Mouse (Mus musculus): ENCODE results near the gene Ccdc88b. TPM values are rescaled to one million over a fixed set of nuclear protein-coding genes. Genes with fewer than 3 reads are reported as not detected.
A peak's percentile ranks its signal among the peaks of the same experiment; 100 is the strongest.

Gene Ccdc88b
- total and polyA plus RNA-seq, 2 experiments from 2014 or later, result 0.86 to 1.9 TPM

DNA sequence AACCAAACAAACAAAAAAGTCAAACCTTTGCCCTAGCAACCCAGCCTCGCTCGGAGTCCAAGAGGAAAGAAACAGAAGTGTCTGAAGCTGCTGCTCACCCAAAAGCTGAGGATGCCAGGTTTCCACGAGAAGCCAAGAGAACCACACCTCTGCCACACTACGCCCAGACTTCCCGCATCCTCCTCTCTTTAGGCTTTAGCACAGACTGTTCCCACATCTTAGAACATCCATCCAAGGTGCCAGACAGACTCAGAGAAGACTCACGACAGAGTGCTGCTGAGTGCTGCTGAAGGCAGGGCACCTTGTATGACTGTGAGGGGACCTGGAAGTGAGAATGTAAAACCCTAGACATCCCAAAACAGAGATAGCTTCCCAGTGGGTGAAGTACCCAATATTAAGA, 17.8 kb upstream of the Ccdc88b start:
- no peaks in the 10 kb centered on the region for H3K4me1 ChIP-seq (ENCODE audit: insufficient read depth, low read length)
- WGBS, result 90% methylated on average over 6 of the region's 6 CpGs
- DNase-seq (ENCODE audit: low spot score) (no peak), ATAC-seq (ENCODE audit: low FRiP score) (no peak)
- no peak for TF ChIP-seq CTCF (IDR thresholded peaks at IDR 0.05)
- H3K4me3 ChIP-seq (ENCODE audit: low read depth, low read length), result no peak overlapping the region
- H3K9me3 ChIP-seq (ENCODE audit: low read length), result peaks cover 3% of the 10 kb centered on the region; the same call in 1 of the 2 replicates
- no peaks in the 10 kb centered on the region for H3K27me3 ChIP-seq (ENCODE audit: insufficient read depth, low read length)
- no peak overlapping the region for H3K4me2 ChIP-seq (ENCODE audit: low read depth, low read length, poor library complexity, severe bottlenecking)
- no peak overlapping the region for H3K27ac ChIP-seq (ENCODE audit: low read depth, low read length)
- no peaks in the 10 kb centered on the region for H3K36me3 ChIP-seq (ENCODE audit: insufficient read depth, low read length)
- H3K9ac ChIP-seq (replicated peaks; ENCODE audit: low read length, poor library complexity, severe bottlenecking), result no peak overlapping the region

DNA sequence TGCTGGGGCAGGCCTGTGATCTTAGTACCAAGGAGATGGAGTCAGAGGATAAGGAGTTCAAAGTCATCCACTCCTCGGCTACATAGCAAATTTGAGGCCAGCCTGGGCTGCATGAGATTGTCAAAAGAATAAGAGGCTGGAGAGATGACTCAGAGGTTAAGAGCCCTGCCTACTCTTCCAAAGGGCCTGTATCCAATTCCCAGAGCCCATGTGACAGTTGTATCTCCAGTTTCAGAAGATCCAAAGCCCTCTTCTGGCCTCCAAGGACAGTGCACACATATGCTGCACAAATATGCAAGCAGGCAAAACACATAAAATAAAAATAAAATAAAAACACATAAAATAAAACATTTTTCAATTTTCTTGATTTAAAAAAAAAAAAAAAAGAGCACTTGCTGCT, 16.2 kb upstream of the Ccdc88b start:
- WGBS, result 95% methylated on average over 1 of the region's 1 CpGs
- H3K27ac ChIP-seq (ENCODE audit: low read depth, low read length), result no peak overlapping the region
- no peaks in the 10 kb centered on the region for H3K27me3 ChIP-seq (ENCODE audit: insufficient read depth, low read length)
- H3K36me3 ChIP-seq (ENCODE audit: insufficient read depth, low read length), result no peaks in the 10 kb centered on the region
- H3K9ac ChIP-seq (replicated peaks; ENCODE audit: low read length, poor library complexity, severe bottlenecking), result no peak overlapping the region
- no peak for ATAC-seq (ENCODE audit: low FRiP score)
- no peak overlapping the region for H3K4me2 ChIP-seq (ENCODE audit: low read depth, low read length, poor library complexity, severe bottlenecking)
- H3K4me3 ChIP-seq (ENCODE audit: low read depth, low read length), result no peak overlapping the region
- no peaks in the 10 kb centered on the region for H3K9me3 ChIP-seq (ENCODE audit: low read length)
- no peak for DNase-seq (ENCODE audit: low spot score)
- no peak for TF ChIP-seq CTCF (IDR thresholded peaks at IDR 0.05)
- H3K4me1 ChIP-seq (ENCODE audit: insufficient read depth, low read length), result no peaks in the 10 kb centered on the region

DNA sequence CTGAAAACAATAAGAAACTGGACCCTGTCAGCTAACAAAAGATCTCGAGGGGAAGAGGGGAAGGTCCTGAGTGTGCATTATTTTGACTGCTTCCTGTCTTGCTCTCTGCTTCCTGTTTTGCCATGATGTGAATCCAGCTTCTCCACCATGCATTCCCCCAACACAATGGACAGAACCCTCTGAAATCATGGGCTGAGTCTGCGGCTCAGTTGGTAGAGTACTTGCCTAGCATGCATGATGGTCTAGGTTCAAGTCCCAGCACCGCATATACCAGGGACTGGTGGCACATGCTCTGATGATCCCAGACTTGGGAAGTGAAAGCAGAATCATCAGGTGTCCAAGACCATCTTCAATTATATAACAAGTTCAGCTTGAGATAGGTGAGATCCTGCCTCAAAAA, 14.7 kb upstream of the Ccdc88b start:
- Histone ChIP-seq H3K36me3 (ENCODE audit: insufficient read depth, low read length) (no peaks in the 10 kb centered on the region), H3K4me3 (ENCODE audit: low read depth, low read length) (no peak overlapping the region), H3K9ac (replicated peaks; ENCODE audit: low read length, poor library complexity, severe bottlenecking) (no peak overlapping the region), H3K4me1 (ENCODE audit: insufficient read depth, low read length) (no peaks in the 10 kb centered on the region), H3K27ac (ENCODE audit: low read depth, low read length) (no peak overlapping the region), H3K4me2 (ENCODE audit: low read depth, low read length, poor library complexity, severe bottlenecking) (no peak overlapping the region), H3K9me3 (ENCODE audit: low read length) (no peaks in the 10 kb centered on the region), H3K27me3 (ENCODE audit: insufficient read depth, low read length) (no peaks in the 10 kb centered on the region)
- WGBS, result 72% methylated on average over 3 of the region's 3 CpGs
- TF ChIP-seq CTCF (IDR thresholded peaks at IDR 0.05), result no peak
- ATAC-seq (ENCODE audit: low FRiP score) (no peak), DNase-seq (ENCODE audit: low spot score) (no peak)

DNA sequence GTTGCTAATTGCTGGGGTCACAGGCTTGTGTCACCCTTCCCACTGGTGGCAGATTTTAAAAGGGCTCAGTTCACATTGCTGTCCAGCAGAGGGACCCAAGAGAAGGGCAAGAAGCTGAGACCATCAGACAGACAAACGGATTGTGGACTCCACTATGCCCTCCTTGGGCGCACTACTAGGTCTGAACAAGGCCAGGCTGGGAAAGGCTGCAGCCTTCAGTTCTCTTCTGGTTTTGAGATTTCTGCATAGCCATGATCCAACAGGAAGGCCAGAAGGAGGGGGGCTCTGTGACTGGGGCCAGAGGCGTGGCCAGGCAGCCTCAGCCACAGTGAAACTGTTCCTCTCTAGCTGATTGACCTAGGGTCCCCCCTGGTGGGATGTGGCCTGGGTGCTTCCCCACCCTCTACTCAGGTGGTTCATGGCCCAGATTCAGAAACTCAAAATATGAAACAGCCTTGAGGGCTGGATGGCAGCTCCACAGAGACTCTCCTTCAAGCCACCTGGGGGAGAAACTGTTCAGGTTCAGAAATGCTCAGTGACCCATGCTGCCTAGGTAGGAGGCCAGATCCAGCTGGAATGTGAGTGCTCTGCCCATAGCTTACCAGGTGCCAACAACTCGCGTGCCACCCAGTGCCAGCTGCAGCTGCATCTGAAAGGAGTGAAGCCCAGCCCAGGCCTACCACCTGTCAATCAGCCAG, 13.7 kb upstream of the Ccdc88b start:
- H3K9ac ChIP-seq (replicated peaks; ENCODE audit: low read length, poor library complexity, severe bottlenecking), result no peak overlapping the region
- no peaks in the 10 kb centered on the region for H3K4me1 ChIP-seq (ENCODE audit: insufficient read depth, low read length)
- no peaks in the 10 kb centered on the region for H3K9me3 ChIP-seq (ENCODE audit: low read length)
- TF ChIP-seq CTCF (IDR thresholded peaks at IDR 0.05), result peak; percentile 57
- WGBS, result 70% methylated on average over 5 of the region's 5 CpGs
- DNase-seq (ENCODE audit: low spot score) (no peak), ATAC-seq (ENCODE audit: low FRiP score) (no peak)
- H3K27ac ChIP-seq (ENCODE audit: low read depth, low read length), result no peak overlapping the region
- no peaks in the 10 kb centered on the region for H3K27me3 ChIP-seq (ENCODE audit: insufficient read depth, low read length)
- H3K4me2 ChIP-seq (ENCODE audit: low read depth, low read length, poor library complexity, severe bottlenecking), result no peak overlapping the region
- no peak overlapping the region for H3K4me3 ChIP-seq (ENCODE audit: low read depth, low read length)
- no peaks in the 10 kb centered on the region for H3K36me3 ChIP-seq (ENCODE audit: insufficient read depth, low read length)

DNA sequence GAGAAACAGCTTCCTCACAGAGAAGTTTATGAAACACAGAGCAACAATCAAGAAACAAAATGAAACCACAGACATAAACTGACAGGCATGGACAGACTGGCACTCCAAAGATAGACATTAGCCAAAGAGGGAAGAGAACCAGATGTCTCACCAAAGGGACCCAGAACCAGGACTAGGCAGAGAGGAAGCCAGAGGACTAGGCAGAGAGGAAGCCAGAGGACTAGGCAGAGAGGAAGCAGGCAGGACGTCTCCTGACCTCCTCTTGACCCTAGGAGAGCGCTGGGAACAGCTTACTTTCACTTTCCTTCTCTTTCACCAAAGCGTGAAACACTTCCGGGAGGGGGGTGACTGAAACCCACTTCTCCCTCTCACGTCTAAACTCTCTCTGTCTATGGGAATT, 11.3 kb upstream of the Ccdc88b start:
- Histone ChIP-seq H3K9me3 (ENCODE audit: low read length) (no peaks in the 10 kb centered on the region), H3K36me3 (ENCODE audit: insufficient read depth, low read length) (no peaks in the 10 kb centered on the region), H3K4me1 (ENCODE audit: insufficient read depth, low read length) (no peaks in the 10 kb centered on the region), H3K4me2 (ENCODE audit: low read depth, low read length, poor library complexity, severe bottlenecking) (no peak overlapping the region), H3K27me3 (ENCODE audit: insufficient read depth, low read length) (no peaks in the 10 kb centered on the region), H3K4me3 (ENCODE audit: low read depth, low read length) (no peak overlapping the region), H3K9ac (replicated peaks; ENCODE audit: low read length, poor library complexity, severe bottlenecking) (no peak overlapping the region), H3K27ac (ENCODE audit: low read depth, low read length) (no peak overlapping the region)
- 20% methylated on average over 5 of the region's 5 CpGs for WGBS
- DNase-seq (ENCODE audit: low spot score), result no peak
- ATAC-seq (ENCODE audit: low FRiP score), result no peak
- no peak for TF ChIP-seq CTCF (IDR thresholded peaks at IDR 0.05)

DNA sequence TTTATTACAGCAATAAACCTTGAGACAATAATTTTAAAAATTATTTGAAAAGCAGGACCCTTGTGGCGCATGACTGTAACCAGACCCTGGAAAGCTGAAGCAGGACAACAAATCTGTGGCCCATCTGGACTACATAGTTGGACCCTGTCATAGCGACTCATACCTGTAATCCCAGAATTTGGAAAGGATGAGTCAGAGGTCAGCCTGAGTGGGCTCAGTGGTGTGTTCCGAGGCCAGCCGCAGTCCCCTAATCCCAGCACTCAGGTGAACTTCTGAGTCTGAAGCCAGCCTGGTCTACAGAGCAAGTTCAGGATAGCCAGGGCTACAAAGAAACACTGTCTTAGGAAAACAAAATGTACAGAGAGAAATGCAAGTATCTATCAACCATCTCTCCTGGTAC, 3.4 kb upstream of the Ccdc88b start:
- Histone ChIP-seq H3K9ac (replicated peaks; ENCODE audit: low read length, poor library complexity, severe bottlenecking) (no peak overlapping the region), H3K4me3 (ENCODE audit: low read depth, low read length) (no peak overlapping the region), H3K36me3 (ENCODE audit: insufficient read depth, low read length) (no peaks in the 10 kb centered on the region), H3K4me1 (ENCODE audit: insufficient read depth, low read length) (no peaks in the 10 kb centered on the region), H3K27ac (ENCODE audit: low read depth, low read length) (no peak overlapping the region), H3K27me3 (ENCODE audit: insufficient read depth, low read length) (no peaks in the 10 kb centered on the region), H3K4me2 (ENCODE audit: low read depth, low read length, poor library complexity, severe bottlenecking) (no peak overlapping the region), H3K9me3 (ENCODE audit: low read length) (no peaks in the 10 kb centered on the region)
- TF ChIP-seq CTCF (IDR thresholded peaks at IDR 0.05), result no peak
- 93% methylated on average over 4 of the region's 4 CpGs for WGBS
- no peak for ATAC-seq (ENCODE audit: low FRiP score)
- DNase-seq (ENCODE audit: low spot score), result no peak

Data from midbrain, postnatal 0 days (tissue).